Mouse (Mus musculus) CH12.LX (cell line): ENCODE measurements at regions not wholly inside any gene's neighbourhood (a gene's known extent, or its start where the extent isn't known, plus 50 kb on each side); places are given as distances from the start of the nearest gene placed in this dataset.

ENCODE experiments used
- DNase-seq: peaks from one replicate; pipeline ENCODE4 v3.0.0-alpha.2; 2013; ENCODE audit errors: extremely low read depth
- H3K27ac ChIP-seq: 2 replicates; pipeline ENCODE4 v1.5.1; 2012; ENCODE audit warnings: low read depth, mild to moderate bottlenecking, control low read depth, moderate library complexity; ENCODE audit not compliant: insufficient read depth
- H3K27me3 ChIP-seq: replicated peaks from 2 replicates; pipeline ENCODE3; 2012; ENCODE audit warnings: inconsistent platforms
- H3K36me3 ChIP-seq, 2 experiments: replicated peaks in 1 of 2; 2 replicates each; pipeline versions ENCODE3 to v1.6.1; 2012; ENCODE audit warnings: inconsistent platforms in 1 of 2, low read length in 1 of 2, mild to moderate bottlenecking in 1 of 2, mixed read lengths in 1 of 2, moderate library complexity in 1 of 2; ENCODE audit not compliant: control insufficient read depth in 1 of 2, insufficient read depth in 1 of 2
- H3K4me1 ChIP-seq, 2 experiments: 2 replicates each; pipeline ENCODE4 v1.6.1; 2012; ENCODE audit warnings: inconsistent platforms in 1 of 2, moderate library complexity in 1 of 2; ENCODE audit not compliant: insufficient read depth in 2 of 2, control insufficient read depth in 1 of 2
- H3K4me2 ChIP-seq: 2 replicates; pipeline ENCODE4 v1.6.1; 2012; ENCODE audit warnings: low read depth, mild to moderate bottlenecking, control low read depth; ENCODE audit not compliant: poor library complexity, insufficient read depth, severe bottlenecking
- H3K4me3 ChIP-seq, 3 experiments: fragments of 150-350 bp in 1 of 3; sonication (generic) in 1 of 3; replicated peaks in 1 of 3; 2 replicates each; pipeline versions ENCODE3 to v1.5.1; 2011 to 2012; ENCODE audit warnings: low read depth in 2 of 3, low read length in 2 of 3, mild to moderate bottlenecking in 2 of 3, moderate library complexity in 2 of 3, control low read depth in 1 of 3, improper control_type of control experiment in 1 of 3, inconsistent platforms in 1 of 3, mixed read lengths in 1 of 3; ENCODE audit not compliant: poor library complexity in 1 of 3
- H3K79me2 ChIP-seq: replicated peaks from 2 replicates; pipeline ENCODE4 v1.6.1; 2012; ENCODE audit warnings: mild to moderate bottlenecking, moderate library complexity; ENCODE audit not compliant: control insufficient read depth, poor library complexity, insufficient read depth, severe bottlenecking; ENCODE audit errors: extremely low read depth
- H3K9ac ChIP-seq: 2 replicates; pipeline ENCODE4 v1.6.1; 2012; ENCODE audit warnings: low read depth, mild to moderate bottlenecking, control low read depth, moderate library complexity; ENCODE audit not compliant: insufficient read depth
- H3K9me3 ChIP-seq: replicated peaks from 2 replicates; pipeline ENCODE3; 2012; ENCODE audit warnings: low read length, inconsistent platforms, mixed read lengths
- CHD1 ChIP-seq: IDR thresholded peaks from 2 replicates; pipeline ENCODE4 v1.6.1; 2012; ENCODE audit warnings: low read depth, low read length, improper control_type of control experiment, inconsistent platforms
- CHD2 ChIP-seq: IDR thresholded peaks from 2 replicates; pipeline ENCODE4 v1.6.1; 2011; ENCODE audit warnings: low read length, improper control_type of control experiment
- CTCF ChIP-seq, 2 experiments: IDR thresholded peaks in 1 of 2; conservative IDR thresholded peaks in 1 of 2; 2 replicates each; pipeline ENCODE4 v1.5.1; 2011 to 2012; ENCODE audit warnings: low read depth in 2 of 2, low read length in 2 of 2, improper control_type of control experiment in 1 of 2, inconsistent platforms in 1 of 2, mild to moderate bottlenecking in 1 of 2, moderate library complexity in 1 of 2
- E2F4 ChIP-seq: IDR thresholded peaks from 2 replicates; pipeline ENCODE4 v1.6.1; 2011; ENCODE audit warnings: low read depth, low read length, improper control_type of control experiment; ENCODE audit not compliant: insufficient replicate concordance
- IRF4 ChIP-seq: IDR thresholded peaks from 2 replicates; pipeline ENCODE4 v1.6.1; 2014; ENCODE audit warnings: low read depth, mild to moderate bottlenecking, inconsistent platforms, low read length, improper control_type of control experiment
- JUND ChIP-seq: conservative IDR thresholded peaks from 2 replicates; pipeline ENCODE4 v1.6.1; 2011; ENCODE audit warnings: low read depth, low read length, improper control_type of control experiment
- MAFK ChIP-seq: IDR thresholded peaks from 2 replicates; pipeline ENCODE4 v1.6.1; 2011; ENCODE audit warnings: low read length, improper control_type of control experiment; ENCODE audit not compliant: insufficient replicate concordance
- MAZ ChIP-seq: IDR thresholded peaks from 2 replicates; pipeline ENCODE4 v1.6.1; 2012; ENCODE audit warnings: low read depth, mild to moderate bottlenecking, inconsistent platforms, low read length, improper control_type of control experiment, moderate library complexity
- MEF2A ChIP-seq: IDR thresholded peaks from 2 replicates; pipeline ENCODE4 v1.6.1; 2014; ENCODE audit warnings: low read depth, mild to moderate bottlenecking, inconsistent platforms, low read length, improper control_type of control experiment, borderline replicate concordance
- MYC ChIP-seq: IDR thresholded peaks from 2 replicates; pipeline ENCODE4 v1.6.1; 2011; ENCODE audit warnings: low read depth, mild to moderate bottlenecking, improper control_type of control experiment, low read length
- POLR2A ChIP-seq: IDR thresholded peaks from 2 replicates; pipeline ENCODE4 v1.6.1; 2011; ENCODE audit warnings: low read depth, mild to moderate bottlenecking, improper control_type of control experiment, low read length
- POLR2AphosphoS2 ChIP-seq: IDR thresholded peaks from 2 replicates; pipeline ENCODE4 v1.6.1; 2011; ENCODE audit warnings: low read depth, low read length, improper control_type of control experiment
- RCOR1 ChIP-seq: conservative IDR thresholded peaks from 2 replicates; pipeline ENCODE4 v1.6.1; 2012; ENCODE audit warnings: low read depth, mild to moderate bottlenecking, inconsistent platforms, low read length, improper control_type of control experiment
- TCF12 ChIP-seq: IDR thresholded peaks from 2 replicates; pipeline ENCODE4 v1.6.1; 2014; ENCODE audit warnings: low read depth, mild to moderate bottlenecking, inconsistent platforms, low read length, improper control_type of control experiment
- ZC3H11A ChIP-seq: IDR thresholded peaks from 2 replicates; pipeline ENCODE4 v1.6.1; 2012; ENCODE audit warnings: low read depth, mild to moderate bottlenecking, inconsistent platforms, low read length, improper control_type of control experiment
- ZKSCAN1 ChIP-seq: IDR thresholded peaks from 2 replicates; pipeline ENCODE4 v1.6.1; 2012; ENCODE audit warnings: low read depth, inconsistent platforms, low read length, improper control_type of control experiment, borderline replicate concordance
- ZNF384 ChIP-seq: IDR thresholded peaks from 2 replicates; pipeline ENCODE4 v1.6.1; 2012; ENCODE audit warnings: low read depth, low read length, improper control_type of control experiment, inconsistent platforms
- dilution Hi-C: fragments of 300-500 bp; cut with MboI; formaldehyde crosslinking; loops from 2 replicates; pipeline ENCODE4 v1.14.3; 2020; ENCODE audit warnings: low sequenced_read_pairs; ENCODE audit not compliant: extremely low pct_unique_long_range_greater_than_20kb, extremely low pct_ligation_motif_present
- in situ Hi-C: fragments of 300-500 bp; cut with MboI; formaldehyde crosslinking; loops from 3 replicates; pipeline ENCODE4 v1.14.3; 2019; ENCODE audit warnings: low sequenced_read_pairs, low pct_ligation_motif_present, low pct_unique_long_range_greater_than_20kb, mixed read lengths

DNA sequence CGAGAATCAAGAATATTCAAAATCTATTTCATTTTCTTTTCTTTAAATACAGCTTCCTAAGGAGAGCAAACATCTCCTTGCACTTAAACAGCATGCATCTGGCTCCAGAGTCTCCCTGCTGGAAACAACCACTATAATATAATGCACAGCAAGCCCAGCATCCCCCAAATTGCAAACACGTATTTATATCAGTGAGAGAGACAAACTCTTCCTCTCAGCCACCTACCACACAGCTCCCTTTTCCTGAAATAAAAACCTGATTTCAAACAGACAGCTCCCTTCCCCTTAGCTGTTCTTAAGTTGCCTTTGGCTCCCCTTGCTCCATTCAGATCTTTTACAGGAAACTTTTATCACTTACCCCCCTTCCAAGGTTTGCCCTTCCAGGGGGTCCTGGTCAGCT, 493.9 kb downstream of the Lipi start:
- no peaks in the 10 kb centered on the region for H3K79me2 ChIP-seq
- H3K4me2 ChIP-seq = no peak overlapping the region
- H3K27ac ChIP-seq = no peak overlapping the region
- H3K4me1 ChIP-seq = no peaks in the 10 kb centered on the region
- dilution Hi-C loops = no loop called here
- peaks cover 65% of the 10 kb centered on the region for H3K9me3 ChIP-seq
- H3K27me3 ChIP-seq = no peaks in the 10 kb centered on the region
- H3K4me3 ChIP-seq = no peak overlapping the region
- in situ Hi-C loops = no loop called here
- DNase-seq = no peak
- H3K36me3 ChIP-seq = no peaks in the 10 kb centered on the region
- no peak overlapping the region for H3K9ac ChIP-seq
- TF ChIP-seq MYC (no peak), MEF2A (no peak), ZNF384 (no peak), RCOR1 (no peak), MAZ (no peak), JUND (no peak), MAFK (no peak), CHD2 (no peak), E2F4 (no peak), POLR2AphosphoS2 (no peak), TCF12 (no peak)

DNA sequence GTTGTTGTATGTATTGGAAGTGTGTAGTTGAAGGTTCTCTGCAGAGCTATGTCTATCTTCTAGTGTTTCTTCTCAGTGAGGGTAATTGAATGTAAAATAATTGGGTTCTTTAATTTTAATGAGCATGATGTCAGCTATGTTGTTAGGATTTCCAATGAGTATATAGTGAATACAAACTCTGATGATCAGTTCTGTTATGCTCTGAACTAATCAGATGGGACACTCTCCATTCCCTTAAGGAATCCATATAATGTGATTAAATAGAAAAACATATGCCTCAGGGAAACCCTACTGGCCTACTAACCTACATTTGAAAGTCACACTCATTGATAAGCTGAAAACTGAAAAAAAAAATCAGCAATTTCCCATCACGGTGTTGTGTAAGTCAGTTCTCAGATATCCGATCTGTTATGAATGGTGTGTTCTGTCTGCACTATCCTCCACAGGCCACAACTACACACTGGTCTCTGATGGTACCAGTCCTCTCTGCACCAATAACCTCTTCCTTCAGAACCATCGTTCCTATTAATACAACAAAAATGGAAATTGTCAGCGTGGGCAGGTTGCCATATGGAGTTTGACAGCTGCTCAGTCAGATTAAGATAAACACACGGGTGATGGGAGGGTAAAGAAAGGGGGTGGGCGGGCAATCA, 496.4 kb downstream of the Lipi start:
- in situ Hi-C loops (no loop called here), dilution Hi-C loops (no loop called here)
- Histone ChIP-seq H3K9me3 (peaks cover 59% of the 10 kb centered on the region), H3K27ac (no peak overlapping the region), H3K36me3 (no peaks in the 10 kb centered on the region), H3K27me3 (no peaks in the 10 kb centered on the region), H3K4me3 (no peak overlapping the region), H3K79me2 (no peaks in the 10 kb centered on the region), H3K9ac (no peak overlapping the region), H3K4me1 (no peaks in the 10 kb centered on the region), H3K4me2 (no peak overlapping the region)
- no peak for TF ChIP-seq MEF2A
- TF ChIP-seq POLR2A = no peak
- TF ChIP-seq CTCF (conservative IDR thresholded peaks at IDR 0.05 in 1 of 2, IDR thresholded peaks at IDR 0.05 in 1 of 2; ENCODE audit: low read depth in 2 of 2, low read length in 2 of 2) = no peak
- TF ChIP-seq CHD1 = no peak
- TF ChIP-seq IRF4 = no peak
- no peak for TF ChIP-seq ZKSCAN1
- no peak for TF ChIP-seq ZC3H11A
- no peak for TF ChIP-seq MAZ
- TF ChIP-seq POLR2AphosphoS2 = no peak
- no peak for TF ChIP-seq ZNF384
- no peak for TF ChIP-seq RCOR1
- DNase-seq = no peak
